Mouse (Mus musculus) gastrocnemius, adult 2 months (tissue): ENCODE measurements around the gene Gpr182. TPM values are rescaled to one million over a fixed set of nuclear protein-coding genes. Genes with fewer than 3 reads are reported as not detected.
A peak's percentile ranks its signal among the peaks of the same experiment; 100 is the strongest.

Experiments
- DNase-seq: peaks from one replicate; pipeline ENCODE4 v3.0.0; 2022
- H3K27ac ChIP-seq: fragments of 200-600 bp; 2 replicates; pipeline ENCODE4 v1.8.1; 2022; ENCODE audit warnings: mild to moderate bottlenecking
- H3K4me3 ChIP-seq: fragments of 200-600 bp; 2 replicates; pipeline ENCODE4 v1.8.1; 2022; ENCODE audit warnings: mild to moderate bottlenecking, moderate library complexity
- CTCF ChIP-seq: fragments of 200-600 bp; IDR thresholded peaks from 2 replicates; pipeline ENCODE4 v1.8.1; 2022; ENCODE audit warnings: antibody characterized with exemption, mild to moderate bottlenecking, moderate library complexity
- intact Hi-C: fragments of 180-260 bp; cut with DNase I; formaldehyde crosslinking; loops from one replicate; pipeline ENCODE4 v1.15.1; 2025
- total RNA-seq, 2 experiments: library from RNA; stranded (reverse); gene quantifications; 2 replicates each; pipeline ENCODE4 v1.2.3; 2021

Gene Gpr182
- total RNA-seq, 2 experiments from 2014 or later, result 0.22 to 0.36 TPM

- no peak for TF ChIP-seq CTCF
- Histone ChIP-seq H3K27ac (no peak overlapping the region), H3K4me3 (no peak overlapping the region)
- intact Hi-C loops, result loop anchor here (5.0 kb wide), 2 partner anchors 94 to 276 kb away; partner anchors contain the start of gene Stat6
- DNase-seq, result no peak
Measured at GRCm38 (mm10) chr10:127736266-127736665, 15.3 kb downstream of the Gpr182 start.

GRCm38 (mm10) chr10:127734434-127734833 is 17.1 kb downstream of the Gpr182 start:
- TF ChIP-seq CTCF, result peak; percentile 20; the same call in 1 of the 2 replicates
- intact Hi-C loops, result no loop called here
- Histone ChIP-seq H3K4me3 (no peak overlapping the region), H3K27ac (no peak overlapping the region)
- DNase-seq, result no peak

- intact Hi-C loops, result no loop called here
- no peak for DNase-seq
- no peak for TF ChIP-seq CTCF
- Histone ChIP-seq H3K4me3 (no peak overlapping the region), H3K27ac (no peak overlapping the region)
Measured at GRCm38 (mm10) chr10:127731397-127731796, 20.1 kb downstream of the Gpr182 start.

GRCm38 (mm10) chr10:127730933-127731310 is 20.6 kb downstream of the Gpr182 start:
- H3K4me3 ChIP-seq, result no peak overlapping the region
- H3K27ac ChIP-seq, result no peak overlapping the region
- no peak for DNase-seq
- intact Hi-C loops, result no loop called here
- TF ChIP-seq CTCF, result no peak

GRCm38 (mm10) chr10:127730285-127730932 is 21.1 kb downstream of the Gpr182 start:
- H3K4me3 ChIP-seq, result no peak overlapping the region
- intact Hi-C loops, result no loop called here
- TF ChIP-seq CTCF, result no peak
- H3K27ac ChIP-seq, result no peak overlapping the region
- no peak for DNase-seq

GRCm38 (mm10) chr10:127728437-127728836 is 23.1 kb downstream of the Gpr182 start:
- no peak for DNase-seq
- H3K4me3 ChIP-seq, result no peak overlapping the region
- no peak overlapping the region for H3K27ac ChIP-seq
- intact Hi-C loops, result no loop called here
- TF ChIP-seq CTCF, result no peak

GRCm38 (mm10) chr10:127725136-127725535 is 26.4 kb downstream of the Gpr182 start:
- intact Hi-C loops, result no loop called here
- H3K4me3 ChIP-seq, result no peak overlapping the region
- DNase-seq, result no peak
- no peak overlapping the region for H3K27ac ChIP-seq
- no peak for TF ChIP-seq CTCF

GRCm38 (mm10) chr10:127724178-127724577 is 27.4 kb downstream of the Gpr182 start, which contains the start of gene Tac2:
TSS of gene Tac2 (plus strand) at chr10:127724478.
- intact Hi-C loops, result no loop called here
- Histone ChIP-seq H3K4me3 (no peak within 1 kb of the TSS), H3K27ac (no peak within 1 kb of the TSS)
- no peak for TF ChIP-seq CTCF
- DNase-seq, result no peak

GRCm38 (mm10) chr10:127721671-127722418 is 29.7 kb downstream of the Gpr182 start:
- no peak for DNase-seq
- H3K27ac ChIP-seq, result peak overlapping the region; percentile 49; the same call in 1 of the 2 replicates
- TF ChIP-seq CTCF, result no peak
- peak overlapping the region; percentile 50 for H3K4me3 ChIP-seq
- intact Hi-C loops, result no loop called here

GRCm38 (mm10) chr10:127712736-127713135 is 38.8 kb downstream of the Gpr182 start:
- no peak overlapping the region for H3K27ac ChIP-seq
- H3K4me3 ChIP-seq, result no peak overlapping the region
- no peak for DNase-seq
- no peak for TF ChIP-seq CTCF
- intact Hi-C loops, result no loop called here

GRCm38 (mm10) chr10:127710331-127710730 is 41.2 kb downstream of the Gpr182 start:
- no peak for TF ChIP-seq CTCF

GRCm38 (mm10) chr10:127708850-127709370 is 42.6 kb downstream of the Gpr182 start:
- Histone ChIP-seq H3K27ac (no peak overlapping the region), H3K4me3 (no peak overlapping the region)
- TF ChIP-seq CTCF, result no peak
- DNase-seq, result no peak
- intact Hi-C loops, result no loop called here

More at GRCm38 (mm10) chr10:127710331-127710730, 41.2 kb downstream of the Gpr182 start:
- no peak for DNase-seq
- Histone ChIP-seq H3K4me3 (no peak overlapping the region), H3K27ac (no peak overlapping the region)
- intact Hi-C loops, result no loop called here

GRCm38 (mm10) chr10:127707721-127708120 is 43.8 kb downstream of the Gpr182 start:
- intact Hi-C loops, result no loop called here
- no peak for TF ChIP-seq CTCF
- Histone ChIP-seq H3K27ac (no peak overlapping the region), H3K4me3 (no peak overlapping the region)
- DNase-seq, result no peak
